Mouse (Mus musculus) heart, adult 8-10 months (tissue): ENCODE data around the gene Enah. TPM values are rescaled to one million over a fixed set of nuclear protein-coding genes. Genes with fewer than 3 reads are reported as not detected.

ENCODE experiments used
- DNase-seq: peaks from one replicate; pipeline ENCODE4 v3.0.0; 2022; ENCODE audit warnings: low spot score
- total RNA-seq, 4 experiments: library from RNA; stranded (reverse); gene quantifications; 2 replicates each; pipeline ENCODE4 v1.2.4; 2022

Enah gene
- total RNA-seq, 4 experiments from 2014 or later, result 121 to 157 (median 140) TPM

DNA sequence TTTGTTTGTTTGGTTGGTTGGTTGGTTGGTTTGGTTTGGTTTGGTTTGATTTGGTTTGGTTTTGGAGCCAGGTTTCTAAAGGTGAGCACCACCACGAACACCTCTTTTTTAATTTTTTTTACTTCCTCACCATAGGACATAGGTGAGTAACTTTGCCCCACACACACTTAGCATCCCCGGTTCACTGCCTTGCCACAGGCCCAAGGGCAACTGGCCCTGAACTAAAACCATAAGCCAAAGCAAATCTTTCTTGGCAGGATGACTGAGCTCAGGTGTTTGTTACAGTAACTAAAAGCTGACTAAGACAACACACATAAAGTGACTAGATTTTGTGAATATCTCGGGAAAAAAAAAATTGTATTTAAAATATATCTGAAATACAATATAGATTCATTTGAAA is 172.4 kb downstream of the Enah start:
- DNase-seq, result no peak

Other genes starting within 250 kb of the Enah start
- gene Lbr, start 176.9 kb downstream of the Enah start, total RNA-seq, result 10 to 100 TPM; 18.8 to 21.3 (median 20.1) TPM
- gene Srp9, start 104.7 kb upstream of the Enah start, total RNA-seq, result 10 to 100 TPM; 42.7 to 54.0 (median 47.9) TPM
- gene Vmn1r1, start 144.5 kb upstream of the Enah start, total RNA-seq, result not detected